ENCODE assay signal across 12 mouse cellular contexts in genomic region chr17:57032854-57033253, GRCm38 (mm10). TPM values are rescaled to one million over a fixed set of nuclear protein-coding genes. Genes with fewer than 3 reads are reported as not detected.
DNase-seq lines count a peak whose midpoint lies in the region; ATAC-seq and TF ChIP-seq lines count a peak whose summit lies in the region.
"Had no signal": no experiment of that assay in that cellular context is flagged by ENCODE, and none has a peak within 500 bp of the region (broad histone marks: within the 10 kb centered on the region; RNA-seq: fewer than 3 reads in every experiment).

No protein-coding gene starts in this region.

- no peak for TF ChIP-seq POLR2A in ES-Bruce4 (IDR thresholded peaks at IDR 0.05; ENCODE audit: insufficient read depth, low read length)

- peak overlapping the region; percentile 66 for H3K4me2 ChIP-seq in heart, embryonic 14.5 days (ENCODE audit: low read length)

- H3K79me2 ChIP-seq in macrophage (ENCODE audit: inconsistent target): peaks cover 30% of the 10 kb centered on the region

- TF ChIP-seq EP300 in ES-Bruce4 (IDR thresholded peaks at IDR 0.05; ENCODE audit: insufficient read depth, low read depth, low read length): no peak

- H3K4me1 ChIP-seq in heart, embryonic 14.5 days (ENCODE audit: control insufficient read depth in 2 of 2, insufficient read depth in 2 of 2, low read length in 2 of 2): peaks cover 12 to 18% of the 10 kb centered on the region in 2 experiments
- no peaks in the 10 kb centered on the region for H3K4me1 ChIP-seq in ES-Bruce4 (ENCODE audit: control insufficient read depth, insufficient read depth, low read length)
- H3K4me1 ChIP-seq in hindbrain, embryonic 10.5 days (replicated peaks): peaks cover 26% of the 10 kb centered on the region

- no peak overlapping the region for H3K27ac ChIP-seq in heart, embryonic 14.5 days (replicated peaks in 1 of 2; ENCODE audit: control insufficient read depth in 1 of 2, insufficient read depth in 1 of 2, low read depth in 2 of 2, low read length in 2 of 2)
- H3K27ac ChIP-seq in ES-Bruce4 (ENCODE audit: insufficient read depth, low read length) (no peak overlapping the region; the same call in 1 of the 2 replicates), macrophage (peak overlapping the region; percentile 85)
- H3K27ac ChIP-seq in hindbrain, embryonic 10.5 days: peak overlapping the region; percentile 99

- DNase-seq in heart, adult 11 months: no peak
- no peak for DNase-seq in hindbrain, embryonic 10.5 days (ENCODE audit: low spot score)
- DNase-seq in ovary, postnatal 36 days (ENCODE audit: low spot score): no peak
- DNase-seq in right cerebral cortex, adult 2 months (ENCODE audit: low spot score in 2 of 2): no peak
- DNase-seq in layer of hippocampus, adult 11-12 months (ENCODE audit: low spot score): no peak
- DNase-seq: gastrocnemius, postnatal 10 days; right cerebral cortex, adult 18-20 months had no signal

- no peaks in the 10 kb centered on the region for H3K9me3 ChIP-seq in heart, embryonic 14.5 days (ENCODE audit: control insufficient read depth, low read length)
- H3K9me3 ChIP-seq in ES-Bruce4 (replicated peaks; ENCODE audit: control insufficient read depth, insufficient read depth, low read length, poor library complexity, severe bottlenecking): no peaks in the 10 kb centered on the region
- no peaks in the 10 kb centered on the region for H3K9me3 ChIP-seq in hindbrain, embryonic 10.5 days

- H3K36me3 ChIP-seq in heart, embryonic 14.5 days (ENCODE audit: control insufficient read depth, insufficient read depth, low read length): peaks cover 12% of the 10 kb centered on the region
- peaks cover 9% of the 10 kb centered on the region for H3K36me3 ChIP-seq in ES-Bruce4 (ENCODE audit: control insufficient read depth, insufficient read depth, low read length, poor library complexity, severe bottlenecking)
- peaks cover 18% of the 10 kb centered on the region for H3K36me3 ChIP-seq in hindbrain, embryonic 10.5 days
- H3K36me3 ChIP-seq in macrophage (ENCODE audit: inconsistent target): peaks cover 4% of the 10 kb centered on the region; the same call in 1 of the 2 replicates

- H3K27me3 ChIP-seq in heart, embryonic 14.5 days (ENCODE audit: control insufficient read depth, insufficient read depth, low read length): no peaks in the 10 kb centered on the region; the same call in 1 of the 2 replicates
- H3K27me3 ChIP-seq in ES-Bruce4 (ENCODE audit: control insufficient read depth, insufficient read depth, low read length, poor library complexity, severe bottlenecking): no peaks in the 10 kb centered on the region
- H3K27me3 ChIP-seq in hindbrain, embryonic 10.5 days (ENCODE audit: insufficient read depth, poor library complexity, severe bottlenecking): peaks cover 7% of the 10 kb centered on the region

- no peak for ATAC-seq in heart, embryonic 14.5 days (ENCODE audit: insufficient number of reproducible peaks, insufficient read depth, low FRiP score, low read depth)

- H3K9ac ChIP-seq in heart, embryonic 14.5 days (ENCODE audit: low read length): no peak overlapping the region
- H3K9ac ChIP-seq in ES-Bruce4 (ENCODE audit: low read depth, poor library complexity, severe bottlenecking): peak overlapping the region; percentile 93

- no peak overlapping the region for H3K4me3 ChIP-seq in heart, embryonic 14.5 days (ENCODE audit: control insufficient read depth in 1 of 2, insufficient read depth in 1 of 2, low read depth in 1 of 2, low read length in 2 of 2)
- peak overlapping the region; percentile 88 for H3K4me3 ChIP-seq in ES-Bruce4 (ENCODE audit: low read depth, low read length)
- H3K4me3 ChIP-seq in hindbrain, embryonic 10.5 days: peak overlapping the region; percentile 77
- H3K4me3 ChIP-seq in macrophage (ENCODE audit: inconsistent target): no peak overlapping the region

- no peak for TF ChIP-seq CTCF in ES-Bruce4 (IDR thresholded peaks at IDR 0.05; ENCODE audit: low read depth, low read length)

- WGBS in heart, embryonic 14.5 days: 80% methylated on average over 4 of the region's 4 CpGs
- 86% methylated on average over 4 of the region's 4 CpGs for WGBS in hindbrain, embryonic 10.5 days
- WGBS in macrophage (ENCODE audit: missing documents): 98% methylated on average over 4 of the region's 4 CpGs

RNA-seq across cellular contexts. Expression of gene Khsrp, which starts 1.5 kb away (rescaled TPM):
- 32.2 and 36.9 TPM in 2 replicates for polyA plus RNA-seq in heart, embryonic 14.5 days (2014; fragmentation: Nextera tagmentation; extraction: Ambion mirVana)
- polyA plus RNA-seq in ES-Bruce4 (2011; ENCODE audit: insufficient read depth, insufficient read length, low read depth, missing spikeins) (166 and 176 TPM in 2 replicates), macrophage (2018) (33.8 to 48.2 TPM (median 45.0 TPM) in 3 replicates)
- 51.1 and 52.0 TPM in 2 replicates for polyA plus RNA-seq in hindbrain, embryonic 10.5 days (2016; fragmentation: Nextera tagmentation; extraction: Ambion mirVana)
- 100 to 1,000 TPM in 1 of 26 experiments, 10 to 100 TPM in 25; 28.4 to 113 (median 60.5) TPM for total RNA-seq in macrophage (2018; cell fraction: chromatin; rRNA removed)
- total RNA-seq in macrophage (2018; cell fraction: cytosol; rRNA removed): 10 to 100 TPM; 48.3 to 86.0 (median 70.0) TPM
- total RNA-seq in macrophage (2018; cell fraction: nucleus; rRNA removed): 100 to 1,000 TPM in 2 of 26 experiments, 10 to 100 TPM in 24; 47.3 to 117 (median 71.4) TPM

RNA-seq across cellular contexts. Expression of gene Slc25a41, which starts 8.6 kb away (rescaled TPM):
- not detected in 2 replicates for polyA plus RNA-seq in heart, embryonic 14.5 days (2014; fragmentation: Nextera tagmentation; extraction: Ambion mirVana)
- polyA plus RNA-seq in ES-Bruce4 (2011; ENCODE audit: insufficient read depth, insufficient read length, low read depth, missing spikeins): not detected in 2 replicates
- not detected in 2 replicates for polyA plus RNA-seq in hindbrain, embryonic 10.5 days (2016; fragmentation: Nextera tagmentation; extraction: Ambion mirVana)
- total RNA-seq in macrophage (2018; cell fraction: chromatin; rRNA removed): not detected
- total RNA-seq in macrophage (2018; cell fraction: cytosol; rRNA removed): not detected
- not detected for total RNA-seq in macrophage (2018; cell fraction: nucleus; rRNA removed)
- not detected in 3 replicates for polyA plus RNA-seq in macrophage (2018)
- total RNA-seq: adrenal gland, postnatal 4 days; gastrocnemius, postnatal 10 days had no signal
- polyA plus RNA-seq: limb, embryonic 11.5 days had no signal

RNA-seq across cellular contexts. Expression of gene Gm17949, which starts 21.6 kb away (rescaled TPM):
- polyA plus RNA-seq in heart, embryonic 14.5 days (2014; fragmentation: Nextera tagmentation; extraction: Ambion mirVana): 0.34 TPM in 1 of 2 replicates, not detected in the other
- polyA plus RNA-seq in ES-Bruce4 (2011; ENCODE audit: insufficient read depth, insufficient read length, low read depth, missing spikeins) (0.56 TPM in 1 of 2 replicates, not detected in the other), macrophage (2018) (not detected in 3 replicates)
- 0.41 and 0.43 TPM in 2 replicates for polyA plus RNA-seq in hindbrain, embryonic 10.5 days (2016; fragmentation: Nextera tagmentation; extraction: Ambion mirVana)
- total RNA-seq in macrophage (2018; cell fraction: chromatin; rRNA removed): 1 to 10 TPM in 1 of 26 experiments, under 1 TPM in 5, not detected in 20; 0.55 to 1.0 (median 0.83) TPM
- under 1 TPM in 2 of 26 experiments, not detected in 24; 0.14 TPM for total RNA-seq in macrophage (2018; cell fraction: cytosol; rRNA removed)
- 1 to 10 TPM in 1 of 26 experiments, under 1 TPM in 6, not detected in 19; 0.40 to 1.6 (median 0.63) TPM for total RNA-seq in macrophage (2018; cell fraction: nucleus; rRNA removed)
- total RNA-seq: gastrocnemius, postnatal 10 days had no signal

RNA-seq across cellular contexts. Expression of gene Gtf2f1, which starts 21.8 kb away (rescaled TPM):
- polyA plus RNA-seq in heart, embryonic 14.5 days (2014; fragmentation: Nextera tagmentation; extraction: Ambion mirVana): 29.2 and 31.0 TPM in 2 replicates
- polyA plus RNA-seq in ES-Bruce4 (2011; ENCODE audit: insufficient read depth, insufficient read length, low read depth, missing spikeins): 70.2 and 74.1 TPM in 2 replicates
- 71.0 and 78.3 TPM in 2 replicates for polyA plus RNA-seq in hindbrain, embryonic 10.5 days (2016; fragmentation: Nextera tagmentation; extraction: Ambion mirVana)
- total RNA-seq in macrophage (2018; cell fraction: chromatin; rRNA removed): 100 to 1,000 TPM in 8 of 26 experiments, 10 to 100 TPM in 18; 60.9 to 228 (median 74.7) TPM
- 10 to 100 TPM; 51.6 to 83.7 (median 61.4) TPM for total RNA-seq in macrophage (2018; cell fraction: cytosol; rRNA removed)
- 100 to 1,000 TPM in 2 of 26 experiments, 10 to 100 TPM in 24; 40.4 to 118 (median 50.7) TPM for total RNA-seq in macrophage (2018; cell fraction: nucleus; rRNA removed)
- polyA plus RNA-seq in macrophage (2018): 63.3 to 154 TPM (median 75.9 TPM) in 3 replicates

RNA-seq across cellular contexts. Expression of gene Crb3, which starts 26.1 kb away (rescaled TPM):
- 0.19 and 0.27 TPM in 2 replicates for polyA plus RNA-seq in heart, embryonic 14.5 days (2014; fragmentation: Nextera tagmentation; extraction: Ambion mirVana)
- polyA plus RNA-seq in ES-Bruce4 (2011; ENCODE audit: insufficient read depth, insufficient read length, low read depth, missing spikeins): 53.5 and 57.7 TPM in 2 replicates
- 5.1 and 8.2 TPM in 2 replicates for polyA plus RNA-seq in hindbrain, embryonic 10.5 days (2016; fragmentation: Nextera tagmentation; extraction: Ambion mirVana)
- total RNA-seq in macrophage (2018; cell fraction: chromatin; rRNA removed): not detected
- not detected for total RNA-seq in macrophage (2018; cell fraction: cytosol; rRNA removed)
- not detected for total RNA-seq in macrophage (2018; cell fraction: nucleus; rRNA removed)
- not detected in 3 replicates for polyA plus RNA-seq in macrophage (2018)

Comparison
In these comparisons a context has a peak if more than half of its experiments do, and no peak if none do; other contexts are left out.
1. H3K27ac ChIP-seq: peak in hindbrain, embryonic 10.5 days (single experiment) and macrophage (single experiment); none in heart, embryonic 14.5 days (0 of 2) and ES-Bruce4 (single experiment).
2. H3K4me3 ChIP-seq: peak in ES-Bruce4 (single experiment) and hindbrain, embryonic 10.5 days (single experiment); none in heart, embryonic 14.5 days (0 of 2) and macrophage (single experiment).